Mouse (Mus musculus): ENCODE data around the gene Pdx1. TPM values are rescaled to one million over a fixed set of nuclear protein-coding genes. Genes with fewer than 3 reads are reported as not detected.
A peak's percentile ranks its signal among the peaks of the same experiment; 100 is the strongest.

Pdx1 gene
- polyA plus RNA-seq, 1 experiment from 2014 or later, result not detected

DNA sequence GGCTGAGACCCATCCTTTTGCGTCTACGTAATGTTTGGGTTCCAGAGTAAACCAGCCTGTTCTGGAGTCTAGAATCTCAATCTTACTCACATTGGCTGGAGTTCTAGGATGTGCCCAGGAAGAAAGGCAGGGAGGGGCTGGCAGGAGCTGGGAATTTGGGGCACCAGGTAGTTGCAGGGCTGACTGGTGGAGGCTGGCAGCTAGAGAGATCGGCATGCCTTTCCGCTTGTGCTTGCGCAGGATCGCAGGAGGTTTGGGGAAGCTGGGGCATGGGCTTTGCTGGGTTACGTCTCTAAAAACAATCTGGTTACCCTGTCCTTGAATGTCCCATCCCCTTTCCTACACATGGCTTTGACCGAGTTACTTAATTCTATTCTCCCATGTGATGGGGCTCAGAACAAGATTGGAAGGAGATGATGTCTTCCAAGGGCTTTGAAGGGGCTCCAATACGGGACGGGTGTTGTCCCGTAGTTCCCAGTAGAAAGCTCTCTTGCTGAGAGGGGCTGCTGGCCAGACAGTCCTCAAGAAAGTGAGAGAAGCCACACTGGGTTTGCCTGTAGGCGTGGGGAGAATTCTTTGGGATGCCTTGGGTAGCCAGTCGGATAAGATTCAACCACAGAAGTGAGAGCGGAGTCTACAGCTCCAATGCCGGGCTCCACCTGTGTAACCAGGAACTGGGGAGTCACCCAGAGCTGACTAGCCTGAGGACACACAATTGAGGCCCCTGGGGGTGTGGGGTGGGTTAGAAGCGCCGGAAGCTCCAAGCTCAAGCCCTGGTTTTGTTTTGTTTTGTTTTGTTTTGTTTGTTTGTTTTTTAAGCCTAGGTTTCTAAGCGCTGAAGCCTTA, 7.2 kb downstream of the Pdx1 start:
- Histone ChIP-seq H3K4me1 (ENCODE audit: control insufficient read depth, insufficient read depth, low read length) (no peaks in the 10 kb centered on the region), H3K4me3 (ENCODE audit: low read length) (no peak overlapping the region), H3K36me3 (ENCODE audit: control insufficient read depth, insufficient read depth) (no peaks in the 10 kb centered on the region), H3K27ac (ENCODE audit: low read length) (no peak overlapping the region), H3K27me3 (ENCODE audit: control insufficient read depth, insufficient read depth, low read length) (peaks cover 83% of the 10 kb centered on the region), H3K9ac (ENCODE audit: low read length) (no peak overlapping the region), H3K9me3 (replicated peaks; ENCODE audit: control insufficient read depth, low read length) (no peaks in the 10 kb centered on the region), H3K4me2 (ENCODE audit: low read depth, low read length) (no peak overlapping the region)
- WGBS, result 2% methylated on average over 18 of the region's 18 CpGs
- ATAC-seq (replicated peaks; ENCODE audit: extremely low read depth, insufficient read depth, low FRiP score), result no peak

DNA sequence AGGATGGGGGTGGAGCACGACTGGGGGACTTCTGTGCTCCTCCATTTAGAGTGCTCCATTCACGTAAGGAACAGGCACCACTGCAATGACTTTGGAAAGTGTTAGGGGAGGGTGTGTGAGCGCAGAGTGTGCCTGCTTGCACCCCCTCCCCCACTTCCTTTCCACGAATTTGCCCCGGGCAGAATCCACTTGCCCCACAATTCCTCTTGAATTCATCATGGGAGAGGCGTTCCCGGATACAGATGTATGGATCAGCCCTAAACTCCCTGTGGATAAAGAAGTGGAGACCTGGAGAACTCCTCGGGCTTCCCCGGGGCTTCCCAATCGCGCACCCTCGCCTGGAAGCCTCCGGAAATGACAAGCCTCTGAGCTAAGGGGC, 7.8 kb downstream of the Pdx1 start:
- Histone ChIP-seq H3K4me2 (ENCODE audit: low read depth, low read length) (no peak overlapping the region), H3K36me3 (ENCODE audit: control insufficient read depth, insufficient read depth) (no peaks in the 10 kb centered on the region), H3K9ac (ENCODE audit: low read length) (no peak overlapping the region), H3K27me3 (ENCODE audit: control insufficient read depth, insufficient read depth, low read length) (peaks cover 77% of the 10 kb centered on the region), H3K9me3 (replicated peaks; ENCODE audit: control insufficient read depth, low read length) (no peaks in the 10 kb centered on the region), H3K4me1 (ENCODE audit: control insufficient read depth, insufficient read depth, low read length) (no peaks in the 10 kb centered on the region), H3K4me3 (ENCODE audit: low read length) (no peak overlapping the region), H3K27ac (ENCODE audit: low read length) (no peak overlapping the region)
- no peak for ATAC-seq (replicated peaks; ENCODE audit: extremely low read depth, insufficient read depth, low FRiP score)
- WGBS, result 2% methylated on average over 13 of the region's 13 CpGs

DNA sequence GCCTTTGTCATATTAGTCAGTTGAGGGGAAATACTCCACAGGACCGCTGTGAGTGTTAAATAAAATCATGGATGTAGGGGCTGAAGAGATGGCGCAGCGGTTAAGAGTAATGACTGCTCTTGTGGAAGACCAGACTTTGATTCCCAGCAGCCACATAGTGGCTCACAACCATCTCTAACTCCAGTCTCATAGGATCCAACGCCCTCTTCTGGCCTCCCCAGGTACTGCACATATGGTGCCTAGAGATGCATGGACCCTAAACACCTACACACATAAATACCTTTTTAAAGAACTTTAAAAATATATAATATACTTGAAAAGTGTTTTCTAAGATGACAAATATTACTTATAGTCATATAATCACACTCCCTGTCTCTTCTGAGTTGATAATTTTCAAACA, 14.6 kb downstream of the Pdx1 start:
- ATAC-seq (replicated peaks; ENCODE audit: extremely low read depth, insufficient read depth, low FRiP score), result no peak
- Histone ChIP-seq H3K27me3 (ENCODE audit: control insufficient read depth, insufficient read depth, low read length) (peaks cover 22% of the 10 kb centered on the region), H3K9me3 (replicated peaks; ENCODE audit: control insufficient read depth, low read length) (0 out of 2 replicates have a peak, but pooled peaks cover 3% of the 10 kb centered on the region), H3K9ac (ENCODE audit: low read length) (no peak overlapping the region), H3K4me2 (ENCODE audit: low read depth, low read length) (no peak overlapping the region), H3K27ac (ENCODE audit: low read length) (no peak overlapping the region), H3K36me3 (ENCODE audit: control insufficient read depth, insufficient read depth) (no peaks in the 10 kb centered on the region), H3K4me1 (ENCODE audit: control insufficient read depth, insufficient read depth, low read length) (no peaks in the 10 kb centered on the region), H3K4me3 (ENCODE audit: low read length) (no peak overlapping the region)
- 76% methylated on average over 4 of the region's 4 CpGs for WGBS

DNA sequence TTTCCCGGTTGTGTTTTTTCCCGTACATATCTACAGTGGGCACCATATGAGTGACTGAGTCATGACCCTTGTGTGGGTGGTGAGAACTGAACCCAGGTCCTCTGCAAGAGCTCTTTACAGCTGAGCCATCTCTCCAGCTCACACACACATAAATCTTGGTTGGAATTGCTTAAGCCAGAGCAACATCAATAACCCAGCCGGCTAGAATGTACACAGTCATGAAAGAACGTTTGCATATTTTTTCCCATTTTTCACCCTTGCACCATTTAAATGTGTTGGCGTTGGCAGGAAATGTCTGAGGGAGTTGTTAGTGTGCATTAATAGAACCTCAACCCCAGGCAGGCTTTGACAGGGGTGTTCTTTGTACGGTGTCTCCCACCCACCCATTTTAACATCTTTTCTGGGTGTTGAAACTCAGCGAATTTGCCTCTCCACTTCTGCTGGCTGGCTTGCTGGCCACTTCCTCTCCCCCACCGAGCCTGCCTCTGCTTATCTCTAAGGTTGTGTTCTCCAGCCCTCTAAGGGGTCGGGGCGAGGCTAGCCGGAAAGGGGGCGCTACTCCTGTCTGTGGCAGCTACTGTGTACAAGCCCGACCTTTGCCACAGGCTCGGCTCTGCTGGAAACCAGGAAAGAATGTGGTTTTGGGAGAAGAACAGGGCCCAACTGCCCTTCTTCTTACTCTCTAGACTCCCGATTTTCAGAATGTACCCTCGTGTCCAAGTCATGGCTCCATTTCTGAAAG, 22.2 kb downstream of the Pdx1 start:
- no peaks in the 10 kb centered on the region; the same call in 1 of the 2 replicates for H3K9me3 ChIP-seq (replicated peaks; ENCODE audit: control insufficient read depth, low read length)
- 22% methylated on average over 16 of the region's 16 CpGs for WGBS
- H3K27ac ChIP-seq (ENCODE audit: low read length), result no peak overlapping the region
- ATAC-seq (replicated peaks; ENCODE audit: extremely low read depth, insufficient read depth, low FRiP score), result no peak
- H3K36me3 ChIP-seq (ENCODE audit: control insufficient read depth, insufficient read depth), result no peaks in the 10 kb centered on the region
- no peak overlapping the region for H3K4me3 ChIP-seq (ENCODE audit: low read length)
- H3K9ac ChIP-seq (ENCODE audit: low read length), result no peak overlapping the region
- H3K4me2 ChIP-seq (ENCODE audit: low read depth, low read length), result no peak overlapping the region
- peaks cover 43% of the 10 kb centered on the region for H3K27me3 ChIP-seq (ENCODE audit: control insufficient read depth, insufficient read depth, low read length)
- no peaks in the 10 kb centered on the region for H3K4me1 ChIP-seq (ENCODE audit: control insufficient read depth, insufficient read depth, low read length)

DNA sequence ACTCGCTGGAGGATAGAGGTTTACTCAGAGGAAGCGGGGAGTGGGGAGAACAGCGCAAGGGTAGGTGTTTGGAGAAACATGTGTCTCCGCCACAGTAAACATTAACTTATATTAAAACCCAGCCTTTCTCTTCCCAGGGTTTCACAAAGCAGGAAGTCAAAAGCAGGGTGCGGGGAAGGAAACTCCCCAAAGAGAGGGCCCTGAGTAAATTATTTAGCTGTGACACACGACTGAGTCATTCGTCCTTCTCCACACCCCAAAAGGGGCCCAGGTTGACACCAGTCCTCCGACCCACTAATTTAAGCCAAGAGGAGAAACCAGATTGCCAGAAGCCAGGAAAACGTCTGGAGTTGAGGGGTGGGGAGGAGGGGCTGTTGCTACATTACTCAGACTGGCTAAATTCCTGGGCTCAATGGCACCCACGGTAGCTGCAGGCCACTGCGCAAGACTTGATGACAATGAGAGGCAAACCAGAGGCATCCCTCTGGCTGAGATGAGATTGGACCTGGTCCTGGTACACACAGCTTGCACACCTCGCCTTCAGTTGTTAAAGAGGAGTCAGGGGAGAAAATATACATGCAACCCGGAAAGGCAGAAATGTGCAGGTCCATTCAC, 22.9 kb downstream of the Pdx1 start:
- 26% methylated on average over 13 of the region's 13 CpGs for WGBS
- Histone ChIP-seq H3K27me3 (ENCODE audit: control insufficient read depth, insufficient read depth, low read length) (peaks cover 45% of the 10 kb centered on the region), H3K9ac (ENCODE audit: low read length) (no peak overlapping the region)

DNA sequence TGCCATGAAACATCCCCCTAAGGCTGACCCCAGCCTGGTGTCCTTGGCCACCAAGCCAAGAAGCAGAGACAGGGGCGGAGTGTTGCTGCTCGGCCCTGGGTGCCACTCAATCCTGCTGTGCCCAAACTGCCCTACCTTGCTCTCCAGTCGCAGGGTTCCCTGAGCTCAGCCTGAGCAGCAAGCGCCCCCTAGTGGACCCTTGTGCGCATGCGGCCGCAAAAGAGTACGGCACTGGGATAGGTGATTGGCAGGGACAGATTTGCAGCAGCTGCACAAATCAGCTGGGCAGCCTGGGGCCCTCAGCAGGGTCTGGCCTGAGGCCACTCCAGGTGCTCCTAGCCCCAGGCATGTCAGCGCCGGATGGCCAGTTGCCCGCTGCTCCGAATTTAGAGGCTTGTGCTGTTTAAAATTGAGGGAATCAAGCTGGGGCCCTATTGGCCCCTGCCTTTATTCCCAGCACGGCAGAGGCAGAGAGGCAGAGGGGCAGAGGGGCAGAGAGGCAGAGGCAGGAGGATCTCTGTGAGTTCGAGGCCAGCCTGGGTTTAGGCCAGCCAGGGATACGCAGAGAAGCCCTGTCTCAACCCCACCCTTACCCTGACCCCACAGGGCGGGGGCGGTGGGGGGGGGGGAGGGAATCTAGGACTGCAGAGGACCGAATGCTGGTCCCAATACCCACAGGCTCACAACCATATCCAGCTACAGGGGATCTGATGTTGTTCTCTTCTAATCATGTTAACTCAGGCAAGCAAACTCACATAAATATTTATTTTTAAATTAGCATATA, 23.6 kb downstream of the Pdx1 start:
- no peak overlapping the region for H3K4me2 ChIP-seq (ENCODE audit: low read depth, low read length)
- peak; percentile 37; the same call in 1 of the 2 replicates for ATAC-seq (replicated peaks; ENCODE audit: extremely low read depth, insufficient read depth, low FRiP score)
- WGBS, result 20% methylated on average over 18 of the region's 18 CpGs
- H3K4me3 ChIP-seq (ENCODE audit: low read length), result no peak overlapping the region
- H3K4me1 ChIP-seq (ENCODE audit: control insufficient read depth, insufficient read depth, low read length), result no peaks in the 10 kb centered on the region
- no peaks in the 10 kb centered on the region for H3K36me3 ChIP-seq (ENCODE audit: control insufficient read depth, insufficient read depth)
- H3K9me3 ChIP-seq (replicated peaks; ENCODE audit: control insufficient read depth, low read length), result no peaks in the 10 kb centered on the region; the same call in 1 of the 2 replicates
- no peak overlapping the region for H3K27ac ChIP-seq (ENCODE audit: low read length)
- peaks cover 52% of the 10 kb centered on the region for H3K27me3 ChIP-seq (ENCODE audit: control insufficient read depth, insufficient read depth, low read length)
- H3K9ac ChIP-seq (ENCODE audit: low read length), result no peak overlapping the region

More for the DNA sequence above, 22.9 kb downstream of the Pdx1 start:
- no peak overlapping the region for H3K27ac ChIP-seq (ENCODE audit: low read length)
- H3K4me3 ChIP-seq (ENCODE audit: low read length), result no peak overlapping the region
- no peaks in the 10 kb centered on the region; the same call in 1 of the 2 replicates for H3K9me3 ChIP-seq (replicated peaks; ENCODE audit: control insufficient read depth, low read length)
- no peak for ATAC-seq (replicated peaks; ENCODE audit: extremely low read depth, insufficient read depth, low FRiP score)
- H3K4me2 ChIP-seq (ENCODE audit: low read depth, low read length), result no peak overlapping the region
- no peaks in the 10 kb centered on the region for H3K4me1 ChIP-seq (ENCODE audit: control insufficient read depth, insufficient read depth, low read length)
- no peaks in the 10 kb centered on the region for H3K36me3 ChIP-seq (ENCODE audit: control insufficient read depth, insufficient read depth)

DNA sequence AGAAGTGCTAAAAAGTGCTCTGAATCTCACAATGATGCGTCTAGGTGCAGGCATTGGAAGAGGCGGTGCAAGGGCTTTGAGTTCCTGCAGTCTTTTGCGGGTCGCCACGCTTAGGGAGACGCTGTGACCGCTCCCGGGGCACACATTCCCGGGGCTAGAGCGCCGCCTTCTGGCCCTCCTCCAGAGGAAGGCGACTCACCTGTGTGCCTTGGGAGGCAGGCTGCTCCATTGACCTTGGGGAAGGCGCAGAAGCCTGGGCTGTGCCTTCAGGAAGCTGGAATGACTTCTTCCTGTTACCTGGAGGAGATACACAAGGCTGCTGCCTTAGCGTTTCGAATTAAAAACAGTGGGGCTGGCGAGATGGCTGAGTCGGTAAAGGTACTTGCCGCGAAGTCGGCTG, 24.4 kb downstream of the Pdx1 start:
- H3K27ac ChIP-seq (ENCODE audit: low read length), result no peak overlapping the region
- no peaks in the 10 kb centered on the region; the same call in 1 of the 2 replicates for H3K9me3 ChIP-seq (replicated peaks; ENCODE audit: control insufficient read depth, low read length)
- no peak for ATAC-seq (replicated peaks; ENCODE audit: extremely low read depth, insufficient read depth, low FRiP score)
- H3K4me2 ChIP-seq (ENCODE audit: low read depth, low read length), result no peak overlapping the region
- peaks cover 60% of the 10 kb centered on the region for H3K27me3 ChIP-seq (ENCODE audit: control insufficient read depth, insufficient read depth, low read length)
- H3K4me1 ChIP-seq (ENCODE audit: control insufficient read depth, insufficient read depth, low read length), result no peaks in the 10 kb centered on the region
- 12% methylated on average over 20 of the region's 20 CpGs for WGBS
- H3K36me3 ChIP-seq (ENCODE audit: control insufficient read depth, insufficient read depth), result no peaks in the 10 kb centered on the region
- H3K4me3 ChIP-seq (ENCODE audit: low read length), result no peak overlapping the region
- no peak overlapping the region for H3K9ac ChIP-seq (ENCODE audit: low read length)

DNA sequence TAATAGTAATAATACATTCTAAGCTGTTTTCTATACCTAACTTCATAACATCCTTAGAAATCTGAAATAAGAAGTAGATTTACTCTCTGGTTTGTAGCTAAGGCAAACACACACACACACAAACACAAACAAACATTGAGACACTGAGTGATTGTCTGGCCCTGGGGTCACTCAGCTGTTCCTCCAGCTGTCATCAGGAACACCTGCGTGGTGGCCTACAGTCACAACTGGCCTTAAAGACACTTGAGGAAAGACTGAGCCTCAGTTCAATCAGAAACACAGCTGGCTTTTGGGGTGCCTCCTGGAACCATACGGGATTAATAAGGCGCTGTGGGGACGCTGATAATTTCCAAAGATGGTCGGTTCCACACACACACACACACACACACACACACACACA, 27.5 kb downstream of the Pdx1 start:
- WGBS, result 49% methylated on average over 5 of the region's 5 CpGs
- H3K4me1 ChIP-seq (ENCODE audit: control insufficient read depth, insufficient read depth, low read length), result peaks cover 4% of the 10 kb centered on the region
- no peak for ATAC-seq (replicated peaks; ENCODE audit: extremely low read depth, insufficient read depth, low FRiP score)

More for the DNA sequence above, 27.5 kb downstream of the Pdx1 start:
- Histone ChIP-seq H3K27ac (ENCODE audit: low read length) (no peak overlapping the region), H3K4me3 (ENCODE audit: low read length) (no peak overlapping the region), H3K4me2 (ENCODE audit: low read depth, low read length) (no peak overlapping the region), H3K9me3 (replicated peaks; ENCODE audit: control insufficient read depth, low read length) (no peaks in the 10 kb centered on the region), H3K9ac (ENCODE audit: low read length) (no peak overlapping the region), H3K36me3 (ENCODE audit: control insufficient read depth, insufficient read depth) (no peaks in the 10 kb centered on the region), H3K27me3 (ENCODE audit: control insufficient read depth, insufficient read depth, low read length) (peaks cover 90% of the 10 kb centered on the region)

Measured in heart, embryonic 16.5 days (tissue).